Mouse (Mus musculus) CH12.LX (cell line): ENCODE measurements at regions not wholly inside any gene's neighbourhood (a gene's known extent, or its start where the extent isn't known, plus 50 kb on each side); places are given as distances from the start of the nearest gene placed in this dataset.

Experiments
- CTCF ChIP-seq, 2 experiments: IDR thresholded peaks in 1 of 2; conservative IDR thresholded peaks in 1 of 2; 2 replicates each; pipeline ENCODE4 v1.5.1; 2011 to 2012; ENCODE audit warnings: low read depth in 2 of 2, low read length in 2 of 2, improper control_type of control experiment in 1 of 2, inconsistent platforms in 1 of 2, mild to moderate bottlenecking in 1 of 2, moderate library complexity in 1 of 2
- E2F4 ChIP-seq: IDR thresholded peaks from 2 replicates; pipeline ENCODE4 v1.6.1; 2011; ENCODE audit warnings: low read depth, low read length, improper control_type of control experiment; ENCODE audit not compliant: insufficient replicate concordance
- EP300 ChIP-seq: IDR thresholded peaks from 2 replicates; pipeline ENCODE4 v1.6.1; 2011; ENCODE audit warnings: low read length, improper control_type of control experiment
- KAT2A ChIP-seq: IDR thresholded peaks from 2 replicates; pipeline ENCODE4 v1.6.1; 2012; ENCODE audit warnings: low read length, improper control_type of control experiment, inconsistent platforms; ENCODE audit not compliant: insufficient replicate concordance
- MEF2A ChIP-seq: IDR thresholded peaks from 2 replicates; pipeline ENCODE4 v1.6.1; 2014; ENCODE audit warnings: low read depth, mild to moderate bottlenecking, inconsistent platforms, low read length, improper control_type of control experiment, borderline replicate concordance
- MYC ChIP-seq: IDR thresholded peaks from 2 replicates; pipeline ENCODE4 v1.6.1; 2011; ENCODE audit warnings: low read depth, mild to moderate bottlenecking, improper control_type of control experiment, low read length
- SIN3A ChIP-seq: IDR thresholded peaks from 2 replicates; pipeline ENCODE4 v1.6.1; 2012; ENCODE audit warnings: low read length, improper control_type of control experiment, inconsistent platforms

DNA sequence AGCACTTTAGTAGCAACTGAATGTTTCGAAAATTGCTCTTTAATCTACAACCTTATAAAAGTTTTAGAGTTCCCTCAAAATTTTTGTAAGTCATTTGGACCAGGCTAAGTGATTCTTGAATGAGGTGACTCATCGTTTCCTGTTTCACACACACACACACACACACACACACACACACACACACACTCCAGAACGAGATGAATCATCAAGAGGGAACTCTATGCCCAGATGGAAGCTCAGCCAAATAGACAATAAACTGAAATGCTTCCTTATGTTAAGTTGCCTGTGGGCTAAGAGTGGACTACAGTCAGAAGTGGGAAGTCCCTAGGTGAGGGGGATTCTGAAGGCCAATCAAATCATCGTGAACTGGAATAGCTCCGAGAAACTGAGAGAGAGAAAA, 202.4 kb upstream of the Cxxc4 start:
- TF ChIP-seq EP300 (peak; percentile 88), KAT2A (no peak), SIN3A (no peak), MYC (no peak), MEF2A (0 out of 2 replicates have a peak, but pooled peaks have one; percentile 27), E2F4 (no peak), CTCF (conservative IDR thresholded peaks at IDR 0.05 in 1 of 2, IDR thresholded peaks at IDR 0.05 in 1 of 2; ENCODE audit: low read depth in 2 of 2, low read length in 2 of 2) (no peak)
